Mouse (Mus musculus): ENCODE data around the gene Sec22c. TPM values are rescaled to one million over a fixed set of nuclear protein-coding genes. Genes with fewer than 3 reads are reported as not detected.

Sec22c gene
- polyA plus RNA-seq, 1 experiment from 2014 or later, result 6.1 TPM

GRCm38 (mm10) chr9:121666957-121667630 is 38.2 kb downstream of the Sec22c start:
- peak; percentile 20; the same call in 1 of the 2 replicates for ATAC-seq
- peak; percentile 32 for DNase-seq (ENCODE audit: low spot score)

GRCm38 (mm10) chr9:121664104-121664503 is 41.2 kb downstream of the Sec22c start:
- Histone ChIP-seq H3K4me2 (replicated peaks; ENCODE audit: low read depth, low read length) (no peak overlapping the region), H3K36me3 (ENCODE audit: insufficient read depth, low read length) (no peaks in the 10 kb centered on the region), H3K9me3 (ENCODE audit: low read length) (no peaks in the 10 kb centered on the region), H3K27me3 (replicated peaks; ENCODE audit: insufficient read depth, low read length) (peaks cover 13% of the 10 kb centered on the region), H3K27ac (ENCODE audit: low read length) (no peak overlapping the region), H3K4me1 (ENCODE audit: insufficient read depth, low read depth, low read length) (no peaks in the 10 kb centered on the region; the same call in 1 of the 2 replicates), H3K4me3 (ENCODE audit: low read depth, low read length) (no peak overlapping the region), H3K9ac (replicated peaks; ENCODE audit: low read depth) (no peak overlapping the region)
- DNase-seq (ENCODE audit: low spot score) (no peak), ATAC-seq (no peak)
- TF ChIP-seq EP300 (IDR thresholded peaks at IDR 0.05) (no peak), CTCF (IDR thresholded peaks at IDR 0.05) (no peak)
- WGBS, result 76% methylated on average over 5 of the region's 5 CpGs

More at GRCm38 (mm10) chr9:121666957-121667630, 38.2 kb downstream of the Sec22c start:
- Histone ChIP-seq H3K27me3 (replicated peaks; ENCODE audit: insufficient read depth, low read length) (peaks cover 25% of the 10 kb centered on the region), H3K9me3 (ENCODE audit: low read length) (no peaks in the 10 kb centered on the region), H3K9ac (replicated peaks; ENCODE audit: low read depth) (no peak overlapping the region), H3K4me2 (replicated peaks; ENCODE audit: low read depth, low read length) (no peak overlapping the region), H3K4me3 (ENCODE audit: low read depth, low read length) (no peak overlapping the region), H3K27ac (ENCODE audit: low read length) (no peak overlapping the region), H3K36me3 (ENCODE audit: insufficient read depth, low read length) (no peaks in the 10 kb centered on the region), H3K4me1 (ENCODE audit: insufficient read depth, low read depth, low read length) (peaks cover 7% of the 10 kb centered on the region)
- 65% methylated on average over 16 of the region's 16 CpGs for WGBS
- TF ChIP-seq CTCF (IDR thresholded peaks at IDR 0.05) (no peak; the same call in 1 of the 2 replicates), EP300 (IDR thresholded peaks at IDR 0.05) (no peak)

- no peak for DNase-seq (ENCODE audit: low spot score)
- 65% methylated on average over 6 of the region's 6 CpGs for WGBS
- Histone ChIP-seq H3K36me3 (ENCODE audit: insufficient read depth, low read length) (no peaks in the 10 kb centered on the region), H3K27me3 (replicated peaks; ENCODE audit: insufficient read depth, low read length) (peaks cover 6% of the 10 kb centered on the region; the same call in 1 of the 2 replicates), H3K4me1 (ENCODE audit: insufficient read depth, low read depth, low read length) (no peaks in the 10 kb centered on the region), H3K27ac (ENCODE audit: low read length) (no peak overlapping the region), H3K4me3 (ENCODE audit: low read depth, low read length) (no peak overlapping the region), H3K9me3 (ENCODE audit: low read length) (no peaks in the 10 kb centered on the region), H3K9ac (replicated peaks; ENCODE audit: low read depth) (no peak overlapping the region), H3K4me2 (replicated peaks; ENCODE audit: low read depth, low read length) (no peak overlapping the region)
- no peak for ATAC-seq
- TF ChIP-seq EP300 (IDR thresholded peaks at IDR 0.05) (no peak), CTCF (IDR thresholded peaks at IDR 0.05) (no peak)
Observed at GRCm38 (mm10) chr9:121663467-121663866, 41.8 kb downstream of the Sec22c start.

GRCm38 (mm10) chr9:121659791-121660190 is 45.5 kb downstream of the Sec22c start:
- whole genome bisulfite sequencing, result 62% methylated on average over 7 of the region's 7 CpGs
- TF ChIP-seq EP300 (IDR thresholded peaks at IDR 0.05), result no peak
- no peak for TF ChIP-seq CTCF (IDR thresholded peaks at IDR 0.05)

GRCm38 (mm10) chr9:121658248-121658647 is 47.0 kb downstream of the Sec22c start:
- no peak for ATAC-seq
- no peaks in the 10 kb centered on the region for H3K4me1 ChIP-seq (ENCODE audit: insufficient read depth, low read depth, low read length)
- DNase-seq (ENCODE audit: low spot score), result no peak
- H3K36me3 ChIP-seq (ENCODE audit: insufficient read depth, low read length), result no peaks in the 10 kb centered on the region
- H3K27me3 ChIP-seq (replicated peaks; ENCODE audit: insufficient read depth, low read length), result no peaks in the 10 kb centered on the region
- WGBS, result 54% methylated on average over 7 of the region's 7 CpGs
- H3K4me3 ChIP-seq (ENCODE audit: low read depth, low read length), result no peak overlapping the region
- no peak overlapping the region for H3K4me2 ChIP-seq (replicated peaks; ENCODE audit: low read depth, low read length)
- TF ChIP-seq CTCF (IDR thresholded peaks at IDR 0.05) (no peak), EP300 (IDR thresholded peaks at IDR 0.05) (no peak)
- H3K9me3 ChIP-seq (ENCODE audit: low read length), result no peaks in the 10 kb centered on the region
- H3K9ac ChIP-seq (replicated peaks; ENCODE audit: low read depth), result no peak overlapping the region
- no peak overlapping the region for H3K27ac ChIP-seq (ENCODE audit: low read length)

More at GRCm38 (mm10) chr9:121659791-121660190, 45.5 kb downstream of the Sec22c start:
- no peaks in the 10 kb centered on the region for H3K4me1 ChIP-seq (ENCODE audit: insufficient read depth, low read depth, low read length)
- no peak overlapping the region for H3K4me2 ChIP-seq (replicated peaks; ENCODE audit: low read depth, low read length)
- DNase-seq (ENCODE audit: low spot score), result no peak
- H3K9ac ChIP-seq (replicated peaks; ENCODE audit: low read depth), result no peak overlapping the region
- H3K4me3 ChIP-seq (ENCODE audit: low read depth, low read length), result no peak overlapping the region
- ATAC-seq, result no peak
- no peaks in the 10 kb centered on the region for H3K9me3 ChIP-seq (ENCODE audit: low read length)
- H3K27me3 ChIP-seq (replicated peaks; ENCODE audit: insufficient read depth, low read length), result no peaks in the 10 kb centered on the region
- H3K27ac ChIP-seq (ENCODE audit: low read length), result no peak overlapping the region
- H3K36me3 ChIP-seq (ENCODE audit: insufficient read depth, low read length), result no peaks in the 10 kb centered on the region

GRCm38 (mm10) chr9:121657143-121657542 is 48.1 kb downstream of the Sec22c start:
- H3K4me2 ChIP-seq (replicated peaks; ENCODE audit: low read depth, low read length), result no peak overlapping the region
- TF ChIP-seq EP300 (IDR thresholded peaks at IDR 0.05) (no peak), CTCF (IDR thresholded peaks at IDR 0.05) (no peak)
- H3K9ac ChIP-seq (replicated peaks; ENCODE audit: low read depth), result no peak overlapping the region
- ATAC-seq (no peak), DNase-seq (ENCODE audit: low spot score) (no peak)
- H3K27me3 ChIP-seq (replicated peaks; ENCODE audit: insufficient read depth, low read length), result no peaks in the 10 kb centered on the region
- H3K9me3 ChIP-seq (ENCODE audit: low read length), result no peaks in the 10 kb centered on the region
- H3K4me3 ChIP-seq (ENCODE audit: low read depth, low read length), result no peak overlapping the region
- no peaks in the 10 kb centered on the region for H3K4me1 ChIP-seq (ENCODE audit: insufficient read depth, low read depth, low read length)
- WGBS, result 43% methylated on average over 13 of the region's 13 CpGs
- no peaks in the 10 kb centered on the region for H3K36me3 ChIP-seq (ENCODE audit: insufficient read depth, low read length)
- no peak overlapping the region for H3K27ac ChIP-seq (ENCODE audit: low read length)
